Mouse (Mus musculus): ENCODE measurements around the gene Nwd2. TPM values are rescaled to one million over a fixed set of nuclear protein-coding genes. Genes with fewer than 3 reads are reported as not detected.

Gene Nwd2
- polyA plus RNA-seq (2014; fragmentation: Nextera tagmentation; extraction: Ambion mirVana) = 0.11 and 0.31 TPM in 2 replicates

DNA sequence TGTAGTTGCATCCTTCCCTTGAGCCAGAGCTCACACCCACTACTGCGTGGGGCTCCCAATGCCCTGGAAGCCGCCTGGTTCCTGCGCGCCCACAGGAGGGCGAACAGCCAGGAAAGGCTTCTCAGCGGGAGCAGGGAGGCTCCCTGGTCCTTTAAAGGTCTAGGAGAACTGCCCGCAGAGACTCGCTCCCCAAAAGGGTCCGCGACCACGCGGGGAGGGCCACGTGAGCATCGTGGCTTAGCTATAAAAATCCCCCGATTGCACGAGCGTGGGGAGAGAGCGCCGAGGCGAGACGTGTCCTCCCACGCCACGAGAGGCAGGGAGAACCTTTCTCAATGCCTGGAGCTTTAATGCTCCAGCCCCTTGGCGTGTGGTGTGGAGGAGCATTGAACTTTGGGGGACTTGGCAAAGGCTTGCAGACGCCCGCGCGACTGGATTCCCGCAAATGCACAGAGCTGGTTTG is at the start of gene Nwd2:
Gene Nwd2, plus strand, starts transcription at position 33 of the 463 bp plus-strand sequence.
- Histone ChIP-seq H3K27me3 (ENCODE audit: insufficient read depth, low read length) (peaks cover 39% of the 10 kb centered on the region), H3K9ac (peak within 1 kb of the TSS; percentile 26), H3K9me3 (ENCODE audit: low read depth, low read length) (no peaks in the 10 kb centered on the region), H3K4me2 (peak within 1 kb of the TSS; percentile 92), H3K4me1 (ENCODE audit: insufficient read depth) (no peaks in the 10 kb centered on the region), H3K27ac (ENCODE audit: low read depth) (no peak within 1 kb of the TSS), H3K36me3 (ENCODE audit: insufficient read depth) (no peaks in the 10 kb centered on the region), H3K4me3 (ENCODE audit: low read depth, low read length) (peak within 1 kb of the TSS; percentile 45)
- ATAC-seq (ENCODE audit: insufficient read depth) (peak; percentile 29; the same call in 1 of the 2 replicates), DNase-seq (peak; percentile 21)
- 1% methylated on average over 29 of the region's 29 CpGs for WGBS
- TF ChIP-seq CTCF (IDR thresholded peaks at IDR 0.05; ENCODE audit: low read depth) = 0 out of 2 replicates have a peak, but pooled peaks have one; percentile 10

DNA sequence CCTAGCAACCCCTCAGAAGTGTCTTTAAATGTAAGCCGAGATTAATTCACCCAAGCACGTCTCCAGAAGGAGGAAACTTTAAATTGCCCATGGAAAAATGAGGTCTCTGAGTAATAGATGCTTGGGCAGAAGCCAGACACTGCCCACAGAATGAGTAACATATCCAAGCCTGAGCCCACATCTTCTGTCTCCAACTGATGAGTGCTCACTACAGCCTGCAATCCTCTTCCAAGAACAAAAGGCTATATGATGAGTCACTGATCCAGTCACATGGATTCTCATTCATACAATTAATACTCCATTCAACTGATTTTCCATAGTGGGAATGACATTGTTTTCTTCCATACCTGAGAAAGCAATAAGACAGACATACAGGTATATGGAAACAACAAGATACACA is 41.5 kb upstream of the Nwd2 start:
- Histone ChIP-seq H3K4me3 (ENCODE audit: low read depth, low read length) (no peak overlapping the region), H3K36me3 (ENCODE audit: insufficient read depth) (no peaks in the 10 kb centered on the region), H3K9ac (no peak overlapping the region), H3K9me3 (ENCODE audit: low read depth, low read length) (no peaks in the 10 kb centered on the region), H3K4me1 (ENCODE audit: insufficient read depth) (no peaks in the 10 kb centered on the region), H3K27me3 (ENCODE audit: insufficient read depth, low read length) (no peaks in the 10 kb centered on the region), H3K4me2 (no peak overlapping the region), H3K27ac (ENCODE audit: low read depth) (no peak overlapping the region)
- ATAC-seq (ENCODE audit: insufficient read depth) (no peak), DNase-seq (no peak)
- no peak for TF ChIP-seq CTCF (IDR thresholded peaks at IDR 0.05; ENCODE audit: low read depth)
- WGBS = 58% methylated on average over 2 of the region's 2 CpGs

DNA sequence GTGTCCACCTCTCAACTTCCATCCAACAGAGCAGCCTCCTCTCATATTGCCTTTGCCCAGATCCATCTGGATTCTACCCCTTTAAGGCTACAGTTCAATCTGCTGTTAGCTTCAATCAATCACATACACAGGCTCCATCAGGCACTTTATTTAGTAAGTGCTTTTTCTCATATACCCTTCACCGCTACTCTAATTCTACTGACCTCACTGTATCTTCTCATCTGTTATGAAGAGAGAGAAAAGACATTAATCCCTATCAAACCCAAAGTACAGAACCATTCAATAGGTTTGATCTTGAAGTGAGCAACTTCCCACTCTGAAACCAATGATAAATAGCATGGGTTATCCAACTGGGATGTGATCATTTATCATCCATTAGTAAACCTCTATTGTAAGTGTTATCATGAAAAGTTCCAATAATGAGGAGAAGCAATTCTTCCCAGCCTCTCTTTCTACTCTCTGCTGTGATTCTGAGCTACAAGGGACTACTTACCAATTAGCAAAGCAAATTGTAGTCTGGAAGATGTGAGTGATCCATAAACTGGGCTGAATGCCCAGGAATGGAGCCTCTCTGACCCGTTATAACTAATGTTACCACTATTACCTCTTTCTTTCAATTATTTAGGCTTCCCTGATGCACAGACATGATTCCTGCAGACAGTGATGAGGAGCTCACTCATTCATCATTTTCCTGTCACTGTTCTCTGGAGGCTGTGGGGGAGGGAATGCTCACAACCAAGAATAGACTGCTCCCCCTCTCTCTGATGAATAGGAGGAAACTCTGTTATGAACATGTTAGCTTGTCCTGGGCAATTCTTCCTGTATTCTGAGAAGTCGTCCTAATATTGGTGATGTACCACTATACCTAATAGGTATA is 31.9 kb upstream of the Nwd2 start:
- ATAC-seq (ENCODE audit: insufficient read depth) (no peak), DNase-seq (no peak)
- Histone ChIP-seq H3K27me3 (ENCODE audit: insufficient read depth, low read length) (no peaks in the 10 kb centered on the region), H3K36me3 (ENCODE audit: insufficient read depth) (no peaks in the 10 kb centered on the region), H3K4me2 (no peak overlapping the region), H3K4me1 (ENCODE audit: insufficient read depth) (no peaks in the 10 kb centered on the region), H3K4me3 (ENCODE audit: low read depth, low read length) (no peak overlapping the region), H3K9ac (no peak overlapping the region), H3K27ac (ENCODE audit: low read depth) (no peak overlapping the region), H3K9me3 (ENCODE audit: low read depth, low read length) (no peaks in the 10 kb centered on the region)
- TF ChIP-seq CTCF (IDR thresholded peaks at IDR 0.05; ENCODE audit: low read depth) = no peak
- 62% methylated on average over 3 of the region's 3 CpGs for WGBS

DNA sequence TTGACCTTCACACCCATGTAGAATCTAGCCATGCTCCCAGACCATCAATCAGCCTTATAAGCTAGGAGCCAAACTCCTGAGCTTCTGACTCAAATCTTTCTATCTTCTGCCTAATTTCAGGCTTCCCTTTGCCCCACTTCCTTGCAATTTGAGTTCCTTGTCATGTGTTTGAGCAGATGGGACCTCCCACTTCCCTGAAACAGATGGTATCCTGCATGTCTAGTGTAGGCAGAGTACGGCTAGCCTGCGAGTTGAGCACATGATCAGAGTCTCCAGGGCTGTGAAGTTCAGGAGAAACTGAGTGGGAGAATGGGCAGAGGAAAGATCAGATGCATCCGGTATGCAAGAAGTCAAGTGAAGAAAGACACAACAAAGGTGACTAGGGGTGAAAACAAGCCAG is 24.8 kb upstream of the Nwd2 start:
- Histone ChIP-seq H3K9me3 (ENCODE audit: low read depth, low read length) (no peaks in the 10 kb centered on the region), H3K27ac (ENCODE audit: low read depth) (no peak overlapping the region), H3K36me3 (ENCODE audit: insufficient read depth) (no peaks in the 10 kb centered on the region), H3K27me3 (ENCODE audit: insufficient read depth, low read length) (no peaks in the 10 kb centered on the region), H3K4me3 (ENCODE audit: low read depth, low read length) (no peak overlapping the region), H3K4me2 (no peak overlapping the region), H3K4me1 (ENCODE audit: insufficient read depth) (no peaks in the 10 kb centered on the region), H3K9ac (no peak overlapping the region)
- no peak for DNase-seq
- TF ChIP-seq CTCF (IDR thresholded peaks at IDR 0.05; ENCODE audit: low read depth) = no peak
- ATAC-seq (ENCODE audit: insufficient read depth) = no peak
- 61% methylated on average over 3 of the region's 3 CpGs for WGBS

DNA sequence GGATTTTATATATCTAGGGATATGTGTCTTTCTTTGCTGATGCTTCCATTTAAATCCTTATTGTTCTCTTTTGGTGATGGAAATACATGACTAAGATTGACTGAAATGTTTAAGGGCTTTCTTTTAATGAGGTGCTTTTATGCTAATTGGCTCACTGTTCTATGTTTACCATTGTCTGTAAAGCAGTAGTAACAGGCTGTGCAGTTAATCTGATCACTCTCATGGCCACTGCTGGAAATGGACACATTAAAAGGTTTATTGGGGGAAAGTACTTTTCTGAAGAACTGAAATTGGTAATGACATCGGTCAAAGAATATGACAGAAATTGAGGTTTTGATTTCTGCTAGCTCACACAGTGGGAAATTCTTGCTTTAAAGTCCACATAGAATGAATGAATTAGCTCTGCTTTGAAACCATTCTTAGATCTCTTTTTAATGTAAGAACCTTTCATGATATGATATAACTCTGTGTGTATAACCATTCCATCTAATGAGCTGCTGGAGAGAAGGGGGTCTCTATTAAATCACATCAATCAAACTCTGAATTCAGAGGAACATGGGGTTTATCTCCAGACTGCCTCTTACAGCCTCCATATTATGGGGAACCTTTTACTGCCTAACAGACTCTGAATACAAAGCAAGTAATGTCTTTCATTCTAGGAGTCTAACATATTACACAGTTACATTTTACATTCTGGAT is 20.9 kb upstream of the Nwd2 start:
- WGBS = 91% methylated on average over 1 of the region's 1 CpGs
- H3K4me2 ChIP-seq = no peak overlapping the region
- no peaks in the 10 kb centered on the region for H3K36me3 ChIP-seq (ENCODE audit: insufficient read depth)
- DNase-seq = no peak
- no peaks in the 10 kb centered on the region for H3K27me3 ChIP-seq (ENCODE audit: insufficient read depth, low read length)
- H3K4me3 ChIP-seq (ENCODE audit: low read depth, low read length) = no peak overlapping the region
- H3K27ac ChIP-seq (ENCODE audit: low read depth) = no peak overlapping the region
- no peak for ATAC-seq (ENCODE audit: insufficient read depth)
- no peaks in the 10 kb centered on the region for H3K4me1 ChIP-seq (ENCODE audit: insufficient read depth)
- no peaks in the 10 kb centered on the region for H3K9me3 ChIP-seq (ENCODE audit: low read depth, low read length)
- no peak overlapping the region for H3K9ac ChIP-seq
- TF ChIP-seq CTCF (IDR thresholded peaks at IDR 0.05; ENCODE audit: low read depth) = no peak

DNA sequence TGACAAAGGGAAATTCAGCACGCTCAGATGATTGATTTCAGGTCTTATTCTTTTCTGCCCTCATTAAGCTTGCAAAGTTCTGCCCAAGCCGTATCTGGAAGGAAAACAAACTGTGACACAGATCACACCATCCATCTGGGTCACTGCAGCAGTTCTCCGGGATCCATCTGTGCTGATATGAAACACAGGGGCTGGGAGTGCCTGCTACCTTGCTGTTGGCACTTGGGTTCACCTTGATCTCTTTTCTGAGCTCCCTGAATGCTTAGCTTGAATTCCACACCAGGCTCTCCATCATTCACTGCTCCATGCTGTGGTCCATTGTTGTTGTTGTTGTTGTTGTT is 20.4 kb upstream of the Nwd2 start:
- H3K9me3 ChIP-seq (ENCODE audit: low read depth, low read length) = no peaks in the 10 kb centered on the region
- ATAC-seq (ENCODE audit: insufficient read depth) = no peak
- no peaks in the 10 kb centered on the region for H3K36me3 ChIP-seq (ENCODE audit: insufficient read depth)
- H3K4me3 ChIP-seq (ENCODE audit: low read depth, low read length) = no peak overlapping the region
- no peak overlapping the region for H3K27ac ChIP-seq (ENCODE audit: low read depth)
- H3K4me2 ChIP-seq = no peak overlapping the region
- DNase-seq = no peak
- H3K9ac ChIP-seq = no peak overlapping the region
- WGBS = 42% methylated on average over 3 of the region's 3 CpGs
- H3K4me1 ChIP-seq (ENCODE audit: insufficient read depth) = no peaks in the 10 kb centered on the region
- TF ChIP-seq CTCF (IDR thresholded peaks at IDR 0.05; ENCODE audit: low read depth) = no peak
- H3K27me3 ChIP-seq (ENCODE audit: insufficient read depth, low read length) = no peaks in the 10 kb centered on the region

DNA sequence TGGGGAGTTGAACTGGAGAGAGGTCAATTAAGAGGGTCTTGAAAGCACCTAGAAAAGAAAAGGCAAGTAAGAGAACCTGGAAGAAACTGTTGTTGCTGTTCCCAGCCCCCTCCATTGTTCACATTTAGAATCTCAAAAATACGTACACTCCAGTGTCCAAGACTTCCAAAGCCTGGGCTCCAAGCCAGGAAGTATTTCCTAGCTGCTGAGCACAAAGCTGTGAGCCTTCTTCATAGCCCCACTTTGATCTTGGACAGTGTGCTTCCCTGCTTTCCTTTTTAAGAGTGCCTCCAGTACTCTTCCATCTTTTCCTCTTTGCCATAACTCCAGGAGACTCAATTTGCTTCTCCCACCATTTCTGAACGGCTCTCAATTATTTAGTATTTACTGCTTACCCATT is 14.3 kb upstream of the Nwd2 start:
- H3K9ac ChIP-seq = no peak overlapping the region
- TF ChIP-seq CTCF (IDR thresholded peaks at IDR 0.05; ENCODE audit: low read depth) = no peak
- 27% methylated on average over 2 of the region's 2 CpGs for WGBS
- ATAC-seq (ENCODE audit: insufficient read depth) = peak; percentile 71; the same call in 1 of the 2 replicates
- no peaks in the 10 kb centered on the region for H3K27me3 ChIP-seq (ENCODE audit: insufficient read depth, low read length)
- peak; percentile 86 for DNase-seq
- no peaks in the 10 kb centered on the region for H3K36me3 ChIP-seq (ENCODE audit: insufficient read depth)
- no peak overlapping the region for H3K4me3 ChIP-seq (ENCODE audit: low read depth, low read length)
- H3K4me1 ChIP-seq (ENCODE audit: insufficient read depth) = 0 out of 2 replicates have a peak, but pooled peaks cover 3% of the 10 kb centered on the region
- H3K4me2 ChIP-seq = no peak overlapping the region
- H3K27ac ChIP-seq (ENCODE audit: low read depth) = no peak overlapping the region
- no peaks in the 10 kb centered on the region for H3K9me3 ChIP-seq (ENCODE audit: low read depth, low read length)
